Mouse (Mus musculus) forebrain, embryonic 11.5 days (tissue): Measurements from ENCODE around the gene Slc35b4. TPM values are rescaled to one million over a fixed set of nuclear protein-coding genes. Genes with fewer than 3 reads are reported as not detected.

Experiments
- ATAC-seq: fragments of 200-750 bp; cut with Nextera tagmentation; replicated peaks from 2 replicates; pipeline ENCODE4 v1.8.0; 2017; ENCODE audit warnings: moderate TSS enrichment; ENCODE audit not compliant: low FRiP score
- DNase-seq: peaks from one replicate; pipeline ENCODE4 v3.0.0-alpha.2; 2017; ENCODE audit warnings: low spot score
- H3K27ac ChIP-seq: fragments of 300-500 bp; sonication (generic); 2 replicates; pipeline ENCODE4 v1.5.1; 2014; ENCODE audit warnings: low read depth, low read length
- H3K27me3 ChIP-seq: fragments of 300-500 bp; sonication (generic); 2 replicates; pipeline ENCODE4 v1.6.1; 2014; ENCODE audit warnings: mild to moderate bottlenecking, low read length, mixed read lengths; ENCODE audit not compliant: control insufficient read depth, insufficient read depth
- H3K36me3 ChIP-seq: fragments of 300-500 bp; sonication (generic); 2 replicates; pipeline ENCODE4 v1.6.1; 2014; ENCODE audit warnings: mild to moderate bottlenecking, low read length, moderate library complexity, mixed read lengths; ENCODE audit not compliant: control insufficient read depth, insufficient read depth
- H3K4me1 ChIP-seq: fragments of 300-500 bp; sonication (generic); replicated peaks from 2 replicates; pipeline ENCODE4 v1.6.1; 2014; ENCODE audit warnings: low read length, mixed read lengths; ENCODE audit not compliant: control insufficient read depth, insufficient read depth
- H3K4me2 ChIP-seq: fragments of 300-500 bp; sonication (generic); 2 replicates; pipeline ENCODE4 v1.6.1; 2014; ENCODE audit warnings: low read depth, mild to moderate bottlenecking, low read length, moderate library complexity, mixed read lengths; ENCODE audit not compliant: severe bottlenecking
- H3K4me3 ChIP-seq: fragments of 300-500 bp; sonication (generic); 2 replicates; pipeline ENCODE4 v1.5.1; 2014; ENCODE audit warnings: low read depth, low read length
- H3K9ac ChIP-seq: fragments of 300-500 bp; sonication (generic); 2 replicates; pipeline ENCODE4 v1.6.1; 2014; ENCODE audit warnings: low read length
- H3K9me3 ChIP-seq: fragments of 300-500 bp; sonication (generic); 2 replicates; pipeline ENCODE4 v1.6.1; 2016; ENCODE audit warnings: low read length, mixed read lengths; ENCODE audit not compliant: control insufficient read depth
- WGBS: fragments of 180-500 bp; shearing (Covaris S2); extraction: QIAGEN DNeasy Blood & Tissue Kit; methylation state at CpG from one replicate; pipeline ENCODE4 v1.1.7; 2014; 5-methylcytosine and 5-hydroxymethylcytosine counted together
- polyA plus RNA-seq: library from polyadenylated mRNA; unstranded; fragments of >200 nt; fragmentation: Nextera tagmentation; extraction: Ambion mirVana; gene quantifications from 2 replicates; pipeline ENCODE4 v1.2.1, GENCODE M21; 2014

The Slc35b4 gene
- polyA plus RNA-seq, result 47.1 and 49.6 TPM in 2 replicates

DNA sequence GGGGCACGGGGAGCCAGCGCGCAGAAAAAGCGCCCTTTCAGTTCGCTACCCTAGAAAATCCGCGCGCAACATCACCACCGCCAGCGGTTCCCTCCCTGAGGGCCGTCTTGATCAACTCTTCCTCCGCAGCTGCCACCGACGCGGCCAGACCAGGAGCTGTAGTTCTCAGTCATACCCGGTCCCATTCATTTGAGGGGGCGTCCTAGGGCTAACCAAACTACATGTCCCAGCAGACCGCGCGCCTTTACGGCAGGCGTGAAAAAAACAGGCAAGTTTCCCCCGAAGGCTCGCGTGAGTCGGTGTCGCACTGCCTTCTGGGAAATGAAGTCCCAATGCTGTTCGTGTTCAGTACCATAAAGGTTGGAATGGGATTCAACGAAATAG lies at the start of gene Slc35b4:
Slc35b4 (minus strand) TSS at position 248 of the 384 bp plus-strand sequence.
- H3K4me3 ChIP-seq, result peak within 1 kb of the TSS; percentile 78
- 1% methylated on average over 29 of the region's 29 CpGs for WGBS
- ATAC-seq (peak; percentile 100), DNase-seq (peak; percentile 95)
- H3K27ac ChIP-seq, result peak within 1 kb of the TSS; percentile 48; the same call in 1 of the 2 replicates
- H3K4me2 ChIP-seq, result peak within 1 kb of the TSS; percentile 72
- no peaks in the 10 kb centered on the region for H3K9me3 ChIP-seq
- no peaks in the 10 kb centered on the region for H3K27me3 ChIP-seq
- H3K36me3 ChIP-seq, result no peaks in the 10 kb centered on the region
- peak within 1 kb of the TSS; percentile 89 for H3K9ac ChIP-seq
- no peaks in the 10 kb centered on the region; the same call in 1 of the 2 replicates for H3K4me1 ChIP-seq

DNA sequence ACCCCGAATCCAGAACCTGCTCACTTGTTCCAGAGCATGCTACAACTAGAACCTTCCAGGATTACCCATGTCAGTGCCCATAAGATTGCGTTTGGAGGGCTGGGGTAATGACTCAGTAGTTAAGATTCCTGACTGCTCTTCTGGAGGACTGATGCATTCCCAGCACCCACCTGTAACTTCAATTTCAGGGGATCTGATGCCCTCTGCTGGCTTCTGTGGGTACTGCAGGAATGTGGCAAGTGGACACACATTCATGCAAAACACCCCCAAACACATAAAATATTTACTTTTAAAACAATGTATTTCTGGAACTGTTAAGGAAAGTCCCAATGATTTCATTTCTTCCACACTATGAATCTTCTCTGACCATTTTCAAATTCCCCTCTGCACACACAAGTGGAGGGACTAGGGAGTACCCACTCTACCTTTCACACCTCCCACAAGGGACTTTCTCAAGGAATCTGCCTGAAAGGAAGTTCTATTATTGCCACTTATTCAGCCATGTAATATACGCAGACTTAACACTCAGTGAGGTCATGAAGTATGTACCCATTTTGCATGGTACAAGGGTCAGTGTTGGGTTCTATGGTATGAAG lies 48.2 kb upstream of the Slc35b4 start:
- H3K9me3 ChIP-seq, result peaks cover 4% of the 10 kb centered on the region; the same call in 1 of the 2 replicates
- no peak overlapping the region for H3K4me3 ChIP-seq
- H3K9ac ChIP-seq, result no peak overlapping the region
- no peaks in the 10 kb centered on the region for H3K4me1 ChIP-seq
- H3K27ac ChIP-seq, result no peak overlapping the region
- DNase-seq, result no peak
- no peaks in the 10 kb centered on the region for H3K27me3 ChIP-seq
- H3K36me3 ChIP-seq, result no peaks in the 10 kb centered on the region
- no peak for ATAC-seq
- no peak overlapping the region for H3K4me2 ChIP-seq
- 92% methylated on average over 3 of the region's 3 CpGs for WGBS

DNA sequence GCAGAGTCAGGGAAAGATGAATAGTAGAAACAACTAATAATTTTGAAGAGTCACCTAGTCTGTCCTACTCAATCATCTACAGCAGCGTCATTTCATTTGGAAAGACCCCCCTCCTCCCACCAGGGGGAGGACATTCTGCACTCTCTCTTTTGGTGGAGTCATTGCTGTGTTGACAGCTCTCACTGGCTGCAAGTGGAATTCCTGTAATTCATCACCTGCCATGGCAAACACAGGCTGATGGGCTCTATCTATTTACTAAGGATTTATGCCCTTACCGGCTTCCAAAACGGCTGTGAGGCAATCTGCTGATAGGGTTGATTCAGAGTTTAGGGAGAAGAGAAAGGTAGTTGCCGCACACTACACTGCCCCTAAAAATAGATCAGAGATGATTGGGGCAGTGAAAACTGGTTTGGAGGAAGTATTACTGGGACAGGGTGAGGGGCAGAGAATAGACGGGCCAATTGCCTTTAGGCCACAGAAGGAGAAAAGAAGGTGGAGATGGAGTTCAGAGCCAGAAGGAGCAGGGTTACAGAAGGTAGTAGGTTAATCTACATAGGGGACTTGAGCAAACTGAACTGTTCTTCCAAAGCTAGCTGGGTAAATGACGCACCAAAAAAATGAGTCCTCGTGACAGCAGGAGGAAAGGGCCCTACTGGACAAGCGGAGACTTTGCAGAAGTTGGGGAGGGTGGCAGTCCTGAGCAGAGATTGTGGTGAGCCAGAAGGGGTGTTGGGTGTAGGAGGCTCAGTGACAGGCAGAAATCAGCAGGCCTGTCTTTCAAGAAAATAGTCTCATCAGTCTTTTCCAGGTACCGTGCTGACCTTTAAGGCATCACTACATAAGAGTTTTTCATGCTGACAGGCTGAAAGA lies 39.8 kb upstream of the Slc35b4 start:
- DNase-seq (no peak), ATAC-seq (no peak)
- Histone ChIP-seq H3K27me3 (no peaks in the 10 kb centered on the region), H3K4me2 (no peak overlapping the region), H3K27ac (no peak overlapping the region), H3K9me3 (no peaks in the 10 kb centered on the region), H3K9ac (no peak overlapping the region), H3K4me3 (no peak overlapping the region), H3K36me3 (no peaks in the 10 kb centered on the region), H3K4me1 (no peaks in the 10 kb centered on the region)
- 68% methylated on average over 9 of the region's 9 CpGs for WGBS

DNA sequence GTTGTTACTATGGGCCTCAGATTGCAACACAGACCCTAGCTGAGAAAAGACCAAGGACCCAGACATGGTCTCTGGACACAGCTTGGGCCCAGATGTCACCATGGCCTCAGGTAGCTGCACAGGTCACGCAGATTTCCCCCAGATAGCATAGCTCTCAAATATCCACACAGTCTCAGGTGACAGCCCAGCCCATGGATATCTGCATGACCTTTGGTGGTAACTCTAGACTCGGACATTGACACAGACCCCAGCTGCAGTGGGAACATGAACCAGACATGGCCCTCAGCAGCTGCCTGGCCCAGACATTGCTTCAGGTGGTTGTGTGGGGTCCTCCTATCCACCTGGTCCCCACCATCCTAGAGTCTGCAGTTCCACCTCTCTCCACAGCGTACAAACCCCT lies 28.8 kb upstream of the Slc35b4 start:
- Histone ChIP-seq H3K27me3 (no peaks in the 10 kb centered on the region), H3K9me3 (no peaks in the 10 kb centered on the region), H3K9ac (no peak overlapping the region), H3K27ac (no peak overlapping the region), H3K4me1 (no peaks in the 10 kb centered on the region), H3K4me3 (no peak overlapping the region), H3K4me2 (no peak overlapping the region), H3K36me3 (no peaks in the 10 kb centered on the region)
- 82% methylated on average over 3 of the region's 3 CpGs for WGBS
- ATAC-seq (no peak), DNase-seq (no peak)

DNA sequence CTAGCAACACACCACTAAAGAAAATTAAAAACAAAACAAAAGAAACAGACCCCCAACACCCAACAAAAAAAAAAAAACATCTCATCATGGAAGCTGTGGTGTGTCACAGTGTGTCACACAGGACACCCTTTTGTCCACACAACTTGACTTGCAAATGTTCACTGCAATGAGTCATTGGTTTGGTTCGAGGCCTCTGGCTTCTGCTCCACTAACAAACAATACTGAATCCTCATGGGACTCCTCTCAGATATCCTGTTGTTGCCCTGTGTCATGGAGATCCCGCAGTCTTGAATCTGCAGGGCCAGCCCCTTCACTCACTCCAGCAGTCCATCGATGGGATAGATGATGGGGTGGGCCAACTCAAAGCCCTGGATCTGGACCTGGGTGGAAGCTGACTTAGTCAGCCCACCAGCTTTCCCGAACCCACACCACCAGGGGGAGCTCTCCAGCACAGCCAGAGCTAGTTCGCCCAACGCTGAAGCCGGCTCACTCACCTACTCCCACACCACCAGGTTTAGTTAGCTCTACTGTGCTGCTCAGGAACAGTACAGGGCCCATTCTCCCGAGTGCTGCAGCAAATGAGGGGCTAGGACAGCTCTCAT lies 28.2 kb upstream of the Slc35b4 start:
- H3K36me3 ChIP-seq, result no peaks in the 10 kb centered on the region
- no peaks in the 10 kb centered on the region for H3K27me3 ChIP-seq
- H3K9ac ChIP-seq, result no peak overlapping the region
- no peak overlapping the region for H3K4me2 ChIP-seq
- H3K27ac ChIP-seq, result no peak overlapping the region
- DNase-seq (peak; percentile 66), ATAC-seq (no peak)
- WGBS, result 75% methylated on average over 8 of the region's 8 CpGs
- H3K4me1 ChIP-seq, result no peaks in the 10 kb centered on the region
- no peak overlapping the region for H3K4me3 ChIP-seq
- H3K9me3 ChIP-seq, result no peaks in the 10 kb centered on the region

DNA sequence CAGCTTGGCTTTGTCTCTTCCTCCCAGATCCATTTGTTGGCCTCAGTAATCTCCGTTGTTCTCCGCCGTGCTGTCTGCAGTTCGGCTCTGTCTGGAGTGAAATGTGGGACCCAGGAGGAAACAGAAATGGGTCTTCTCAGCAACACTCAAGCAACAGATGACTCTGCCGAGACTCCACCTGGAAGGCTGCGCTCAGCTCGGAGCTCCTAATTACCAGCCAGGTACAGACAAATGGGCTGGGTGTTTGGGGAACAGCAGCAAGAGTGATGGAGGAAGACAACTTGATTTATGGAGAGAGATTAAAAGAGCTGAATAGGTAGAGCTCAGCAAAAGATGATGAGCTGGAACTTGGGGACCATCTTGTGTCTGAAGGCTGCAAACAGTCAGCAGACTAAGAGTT lies 26.6 kb upstream of the Slc35b4 start:
- no peak overlapping the region for H3K4me3 ChIP-seq
- no peak overlapping the region for H3K27ac ChIP-seq
- no peak overlapping the region for H3K4me2 ChIP-seq
- 62% methylated on average over 7 of the region's 7 CpGs for WGBS
- H3K9me3 ChIP-seq, result no peaks in the 10 kb centered on the region
- no peaks in the 10 kb centered on the region for H3K4me1 ChIP-seq
- no peaks in the 10 kb centered on the region for H3K36me3 ChIP-seq
- DNase-seq (no peak), ATAC-seq (no peak)
- no peaks in the 10 kb centered on the region for H3K27me3 ChIP-seq
- no peak overlapping the region for H3K9ac ChIP-seq

DNA sequence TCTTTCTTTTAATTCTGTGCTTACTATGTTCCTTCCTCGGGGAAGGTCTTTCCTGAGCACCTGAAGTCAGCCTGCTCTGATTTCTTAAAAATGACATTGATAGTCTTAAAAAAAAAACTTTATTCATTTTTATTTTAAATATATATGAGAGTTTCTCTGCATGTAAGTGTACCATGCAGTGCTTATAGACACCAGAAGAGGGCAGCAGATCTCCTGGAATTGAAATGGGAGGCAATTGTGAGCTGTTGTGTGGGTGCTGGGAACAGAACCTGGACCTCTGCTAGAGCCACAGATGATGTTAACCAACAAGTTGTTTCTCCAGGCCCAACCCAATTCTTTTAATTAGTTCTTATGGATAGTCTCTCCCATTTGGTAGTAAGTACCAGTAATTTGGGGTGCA lies 18.1 kb upstream of the Slc35b4 start:
- no peak overlapping the region for H3K9ac ChIP-seq
- DNase-seq (no peak), ATAC-seq (no peak)
- no peaks in the 10 kb centered on the region for H3K4me1 ChIP-seq
- no peak overlapping the region for H3K27ac ChIP-seq
- no peaks in the 10 kb centered on the region for H3K27me3 ChIP-seq
- H3K9me3 ChIP-seq, result no peaks in the 10 kb centered on the region; the same call in 1 of the 2 replicates
- H3K36me3 ChIP-seq, result no peaks in the 10 kb centered on the region
- H3K4me3 ChIP-seq, result no peak overlapping the region
- 96% methylated on average over 1 of the region's 1 CpGs for WGBS
- H3K4me2 ChIP-seq, result no peak overlapping the region

DNA sequence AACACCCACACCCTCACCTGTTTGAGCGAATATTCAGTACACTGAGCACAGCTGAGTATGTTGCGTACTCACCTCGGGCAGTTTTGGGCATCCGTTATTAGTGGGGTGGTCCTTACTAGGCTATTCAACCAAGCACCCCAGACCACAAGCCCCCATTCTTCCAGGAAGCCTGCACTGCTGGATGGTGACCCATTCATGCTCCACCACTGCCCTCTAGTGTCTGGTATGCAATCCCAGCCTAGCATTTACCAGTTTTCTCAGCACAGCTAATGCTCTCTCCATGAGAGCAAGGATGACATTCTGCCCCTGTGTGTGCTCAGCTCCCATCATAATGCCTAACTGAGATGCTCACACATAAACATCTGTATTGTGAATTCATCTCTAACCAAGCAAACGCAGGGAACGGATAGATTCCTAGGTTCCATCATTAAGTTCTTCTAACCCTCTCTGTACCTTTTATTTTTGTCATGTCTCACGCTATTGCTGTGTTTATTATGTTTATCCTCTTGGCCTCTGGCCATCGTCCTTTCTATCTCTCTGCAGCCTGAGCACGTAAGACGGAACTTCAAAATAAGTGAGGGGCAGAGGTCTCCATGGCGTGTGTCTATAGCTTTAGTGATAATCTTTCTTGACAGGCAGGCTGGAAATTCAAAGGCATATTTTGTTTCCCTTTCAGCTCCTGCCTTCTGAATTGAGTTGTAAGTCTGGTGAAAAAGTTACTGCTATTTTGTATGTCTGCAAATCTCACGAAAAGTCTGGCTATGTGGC lies 17.0 kb upstream of the Slc35b4 start:
- Histone ChIP-seq H3K9ac (no peak overlapping the region), H3K36me3 (no peaks in the 10 kb centered on the region), H3K4me2 (no peak overlapping the region), H3K9me3 (no peaks in the 10 kb centered on the region; the same call in 1 of the 2 replicates), H3K4me1 (no peaks in the 10 kb centered on the region), H3K27ac (no peak overlapping the region), H3K4me3 (no peak overlapping the region), H3K27me3 (no peaks in the 10 kb centered on the region)
- peak; percentile 77 for DNase-seq
- ATAC-seq, result peak; percentile 64; the same call in 1 of the 2 replicates
- 62% methylated on average over 12 of the region's 12 CpGs for WGBS
